Mouse (Mus musculus) CD8-positive naive resting alpha-beta T cell, adult 2 months (primary cell): ENCODE data around the gene Myadml2.
A peak's percentile ranks its signal among the peaks of the same experiment; 100 is the strongest.

Experiments used
- DNase-seq, 2 experiments: peaks; one replicate each; pipeline ENCODE4 v3.0.0; 2022; ENCODE audit warnings: low read depth in 2 of 2, low spot score in 2 of 2

Myadml2 gene

DNA sequence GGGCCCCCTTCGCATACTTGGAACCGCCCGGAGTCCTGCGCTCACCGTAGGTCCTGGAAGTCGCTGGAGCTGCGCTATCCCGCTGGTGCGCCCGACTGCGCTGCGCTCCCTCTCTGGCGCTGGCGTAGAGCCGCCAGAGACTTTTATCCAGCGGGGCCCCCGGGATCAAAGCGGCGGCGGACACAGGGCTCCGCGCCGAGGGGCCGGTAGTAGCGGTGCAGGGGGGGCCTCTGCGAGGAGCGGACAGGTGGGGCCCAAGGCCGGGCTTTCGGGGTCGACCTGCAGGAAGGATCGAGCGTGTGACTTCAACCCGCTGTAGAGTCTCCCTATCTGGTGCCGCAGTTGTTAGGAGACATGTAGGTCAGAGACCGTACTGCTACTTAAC lies 13.1 kb upstream of the Myadml2 start, which contains the start of gene Notum:
Gene Notum (minus strand): TSS at position 100 of the 385 bp plus-strand sequence.
- no peak for DNase-seq

DNA sequence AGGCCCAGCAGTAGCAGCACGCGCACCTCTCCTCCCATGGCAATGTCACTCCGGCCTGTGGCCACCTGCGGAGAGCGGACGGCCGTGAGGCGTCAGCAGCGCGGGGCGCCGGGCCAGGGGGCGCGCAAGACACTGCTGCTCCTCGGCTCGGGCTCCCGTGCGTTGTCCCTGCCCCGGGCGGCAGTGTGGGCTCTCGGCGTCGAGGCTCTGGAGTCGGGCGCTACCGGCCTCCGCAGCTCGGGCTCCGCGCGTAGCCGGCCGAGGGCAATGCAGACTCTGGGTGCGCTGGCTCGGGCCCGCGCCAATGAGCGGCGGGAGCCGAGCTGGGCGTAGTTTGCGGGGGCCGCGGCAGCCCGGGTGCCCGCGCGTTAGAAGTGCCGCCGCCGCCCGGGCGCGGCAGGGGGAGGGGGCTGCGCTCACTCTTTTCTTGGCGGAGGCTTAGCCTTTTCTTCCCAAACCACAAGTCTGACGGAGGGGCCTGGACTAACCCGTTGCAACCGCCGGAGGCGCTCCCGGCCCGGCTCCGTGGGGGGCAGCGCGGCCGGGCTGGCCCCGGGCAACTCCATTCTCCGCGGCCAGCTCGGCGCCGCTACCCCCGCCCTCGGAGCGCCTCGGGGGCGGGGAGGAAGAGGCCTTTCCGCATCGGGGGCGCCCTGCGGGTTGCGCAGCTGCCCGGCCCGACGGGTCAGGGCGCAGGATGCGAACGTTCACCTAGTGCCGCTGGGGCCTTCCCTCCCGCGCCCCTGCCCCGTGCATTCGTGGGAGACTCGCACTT lies 12.5 kb upstream of the Myadml2 start:
- no peak for DNase-seq

DNA sequence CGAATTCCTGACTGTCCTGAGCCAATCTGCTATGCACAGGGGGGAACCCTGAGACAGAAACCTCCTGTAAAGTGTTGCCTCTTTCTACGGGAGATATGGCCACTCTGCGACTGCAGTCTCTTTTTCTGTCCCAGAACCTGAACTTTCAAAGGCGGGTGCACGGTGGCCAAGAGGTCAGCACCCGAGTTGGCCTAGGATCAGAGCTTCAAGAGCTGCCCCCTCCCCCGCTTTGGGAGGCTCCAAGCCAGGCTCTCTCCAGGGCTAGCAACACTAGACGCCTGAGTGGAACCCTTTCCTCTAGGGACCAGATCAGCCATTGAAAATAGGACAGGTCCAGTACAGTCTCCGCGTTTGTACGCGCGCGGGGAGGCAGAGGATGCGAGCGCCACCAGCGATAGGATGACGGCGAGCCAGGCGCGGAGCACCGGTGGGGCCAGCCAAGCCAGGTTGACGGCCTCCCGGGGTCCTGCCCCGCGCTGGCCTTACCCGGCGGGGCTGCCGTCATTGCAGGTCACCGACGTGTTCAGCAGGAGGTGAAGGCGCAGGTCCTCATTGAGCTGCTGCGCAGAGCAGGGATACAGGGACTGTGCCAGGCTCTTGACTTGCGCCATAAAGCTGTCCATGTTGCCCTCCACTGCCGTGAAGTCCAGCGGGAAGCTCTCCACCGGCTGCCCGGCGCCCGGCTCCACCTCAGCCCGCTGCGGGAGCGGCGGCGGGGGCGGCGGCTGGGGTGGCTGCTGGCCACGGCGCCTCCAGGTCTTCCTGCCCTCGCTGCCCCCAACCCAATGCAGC lies 11.7 kb upstream of the Myadml2 start:
- DNase-seq, result no peak

DNA sequence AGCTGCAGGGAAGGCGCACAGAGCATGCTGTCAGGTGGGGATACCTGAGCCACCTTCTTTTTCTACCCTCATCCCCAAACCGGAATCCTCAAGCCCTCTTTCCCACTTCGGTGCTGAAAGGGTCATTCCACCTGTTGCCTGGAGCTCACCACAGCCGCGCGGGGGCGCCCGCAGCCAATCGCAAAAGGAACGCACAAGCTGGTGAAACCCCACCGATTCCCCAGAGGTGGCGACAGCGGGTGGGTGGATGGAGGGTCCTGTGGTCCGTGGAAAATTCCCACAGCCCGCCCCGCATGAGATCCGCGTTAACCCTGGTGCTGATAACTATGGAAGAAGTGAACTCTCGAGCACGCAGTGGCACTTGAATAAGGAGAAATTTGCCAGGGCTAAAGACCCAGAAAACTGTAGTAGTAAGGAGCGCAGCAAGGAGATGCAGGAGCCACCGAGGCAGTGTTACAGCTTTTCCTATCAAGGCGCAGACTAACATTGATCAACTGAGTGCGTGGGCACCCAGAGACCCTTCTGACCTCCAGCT lies 11.0 kb upstream of the Myadml2 start:
- peak; percentile 68 to 75 for DNase-seq

DNA sequence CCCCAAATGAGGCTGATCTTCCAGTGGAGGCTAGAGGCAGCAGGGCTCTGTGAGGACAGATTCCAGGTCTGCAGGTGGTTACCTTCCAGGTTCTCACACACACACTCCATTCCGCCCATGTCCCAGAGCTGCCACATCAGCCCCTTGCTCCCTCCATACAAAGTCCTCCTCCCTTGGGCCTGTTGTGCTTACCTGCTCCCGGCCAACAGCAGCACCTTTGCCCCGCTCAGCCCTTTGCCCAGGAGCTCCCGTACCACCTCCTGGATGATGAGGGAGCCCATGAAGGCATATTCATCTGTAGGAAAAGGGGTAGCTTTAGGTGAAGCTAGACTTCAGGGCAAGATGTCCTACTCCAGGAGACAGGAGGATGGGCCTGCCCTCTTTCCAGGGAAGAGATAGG lies 9.3 kb upstream of the Myadml2 start:
- DNase-seq, result no peak

DNA sequence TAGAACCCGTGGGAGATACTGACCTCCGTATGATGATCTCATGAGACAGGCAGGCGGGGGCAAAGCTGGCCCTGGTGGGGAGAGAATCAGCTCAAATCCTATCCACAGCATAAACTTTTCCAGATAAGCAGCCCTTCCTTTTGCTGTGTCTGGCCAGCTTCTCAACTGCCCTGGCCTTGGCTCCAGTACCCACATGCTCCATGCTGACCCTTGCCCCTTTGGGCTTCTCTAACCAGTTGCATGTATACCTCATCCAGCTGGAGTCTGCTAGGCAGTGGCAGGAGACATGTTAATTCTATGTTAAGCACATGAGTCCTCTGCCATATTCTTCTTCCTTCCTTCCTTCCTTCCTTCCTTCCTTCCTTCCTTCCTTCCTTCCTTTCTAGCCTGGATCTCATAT lies 6.8 kb upstream of the Myadml2 start:
- no peak for DNase-seq

DNA sequence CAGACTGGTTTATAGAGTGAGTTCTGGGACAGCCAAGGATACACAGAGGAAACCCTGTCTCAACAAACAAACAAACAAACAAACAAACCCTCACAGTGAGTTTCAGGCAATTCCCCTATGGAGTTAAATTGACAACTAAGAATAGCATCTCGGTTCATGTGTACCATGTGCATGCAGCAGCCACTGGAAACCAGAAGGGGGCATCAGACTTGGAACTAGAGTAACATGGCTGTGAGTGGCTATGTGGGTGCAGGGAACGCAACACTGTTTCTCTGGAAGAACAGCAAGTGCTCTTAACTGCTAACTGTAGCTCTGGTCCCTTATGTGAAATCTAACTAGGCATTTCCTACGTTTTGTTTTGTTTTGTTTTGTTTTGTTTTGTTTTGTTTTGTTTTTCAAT lies 3.9 kb upstream of the Myadml2 start:
- no peak for DNase-seq

DNA sequence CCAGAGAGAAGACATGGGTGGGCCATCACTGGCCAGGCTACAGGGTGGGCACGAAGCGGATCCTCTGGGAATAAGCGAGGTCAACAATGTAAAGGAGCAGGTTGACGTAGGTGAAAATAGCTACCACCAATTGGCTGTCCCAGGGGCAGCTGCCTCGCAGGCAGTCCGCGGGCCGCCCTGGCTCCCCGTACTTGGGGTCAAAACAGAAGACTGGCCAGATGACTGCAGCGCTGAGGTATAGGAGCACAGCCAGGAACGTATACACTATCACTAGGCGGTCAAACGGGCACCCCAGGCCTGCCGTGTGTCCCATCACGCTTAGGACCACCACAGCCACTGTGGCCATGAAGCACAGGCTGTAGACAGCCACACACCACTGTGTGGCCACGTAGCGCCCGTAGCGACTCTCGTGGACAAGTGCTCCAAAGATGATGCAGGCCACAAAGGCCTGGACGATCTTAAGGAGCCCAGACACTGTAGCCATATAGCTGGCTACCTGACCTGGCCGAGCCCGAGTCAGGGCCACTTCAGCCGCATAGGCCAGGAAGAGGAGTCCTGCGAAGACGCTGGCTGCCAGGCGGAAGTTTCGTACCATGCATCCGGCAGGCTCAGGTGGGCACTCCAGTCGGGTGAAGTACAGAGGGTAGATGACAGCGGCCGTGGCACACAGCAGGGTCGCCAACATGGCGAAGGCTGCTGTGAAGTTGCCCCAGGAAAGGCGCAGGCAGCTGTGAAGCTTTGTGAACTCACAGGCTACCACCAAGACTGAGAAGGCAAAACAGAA lies 719 bp downstream of the Myadml2 start:
- no peak for DNase-seq

DNA sequence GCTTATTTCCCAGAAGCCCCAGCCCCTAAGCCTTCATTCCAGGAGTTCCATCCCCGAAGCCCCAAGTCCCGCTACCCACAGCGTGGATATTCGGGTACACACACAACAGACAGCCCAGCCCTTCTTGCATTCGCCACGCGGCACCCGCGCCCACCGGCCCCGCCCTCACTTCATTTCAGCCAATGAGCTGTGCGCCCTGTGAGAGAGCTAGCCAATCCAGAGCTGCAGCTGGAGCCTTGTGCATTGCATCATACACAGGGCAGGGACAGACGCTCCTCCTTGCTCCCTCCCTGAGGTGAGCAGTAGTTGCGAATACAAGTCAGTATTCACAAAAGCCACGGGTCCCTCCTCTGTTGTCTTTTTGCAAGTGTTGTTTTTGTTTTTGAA lies 4.4 kb downstream of the Myadml2 start, which contains the start of gene Pycr1:
Gene Pycr1 (minus strand): TSS at position 169 of the 387 bp plus-strand sequence.
- peak; percentile 82 to 87 for DNase-seq

DNA sequence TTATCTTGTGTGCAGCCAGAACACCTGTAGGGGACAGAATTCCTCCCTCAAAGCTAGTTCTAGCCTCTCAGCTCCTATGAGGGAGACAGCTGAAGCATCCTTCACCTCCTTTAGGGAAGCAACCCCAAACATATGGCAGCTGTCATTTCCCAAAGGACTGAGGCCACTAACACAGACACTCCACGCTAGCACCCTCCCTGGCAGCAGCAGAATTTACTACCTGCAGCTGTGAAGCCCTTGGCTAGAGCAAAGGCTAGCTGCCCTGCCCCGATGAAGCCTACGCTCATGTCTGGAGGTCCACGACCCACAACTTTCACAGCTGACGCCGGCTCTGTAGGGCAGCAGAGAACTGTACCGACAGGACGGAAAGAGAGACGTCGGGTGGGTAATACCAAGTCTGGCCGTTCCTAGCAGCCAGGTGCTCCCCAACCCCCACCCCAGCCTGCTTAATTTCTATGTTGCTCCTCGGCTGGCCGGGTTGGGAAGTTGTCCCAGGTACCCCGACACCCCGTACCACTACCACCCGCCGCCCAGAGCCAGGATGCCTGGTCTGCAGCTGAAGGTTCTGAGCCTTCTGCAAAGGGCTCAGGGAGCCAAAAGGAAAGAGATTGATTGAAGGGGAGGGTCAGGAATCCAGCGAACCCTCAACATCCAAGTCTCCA lies 4.9 kb downstream of the Myadml2 start:
- no peak for DNase-seq

DNA sequence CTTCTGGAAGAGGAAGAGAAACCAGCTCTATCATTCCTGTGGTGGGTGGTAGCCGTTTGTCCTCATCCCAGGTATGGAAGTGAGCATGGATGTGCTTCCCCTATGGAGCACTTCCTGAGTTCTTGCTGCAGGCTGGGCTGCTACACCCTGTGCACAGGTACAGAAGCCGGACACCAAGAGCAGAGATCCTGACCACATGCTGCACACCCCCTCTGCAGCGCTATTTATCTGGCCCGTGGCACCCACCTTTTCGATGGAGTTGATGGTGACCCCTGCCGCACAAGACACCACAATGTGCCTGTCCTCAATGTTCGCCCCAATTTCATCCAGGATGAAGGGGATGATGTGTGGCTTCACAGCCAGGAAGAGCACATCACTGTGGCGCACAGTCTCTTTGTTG lies 6.1 kb downstream of the Myadml2 start:
- no peak for DNase-seq

DNA sequence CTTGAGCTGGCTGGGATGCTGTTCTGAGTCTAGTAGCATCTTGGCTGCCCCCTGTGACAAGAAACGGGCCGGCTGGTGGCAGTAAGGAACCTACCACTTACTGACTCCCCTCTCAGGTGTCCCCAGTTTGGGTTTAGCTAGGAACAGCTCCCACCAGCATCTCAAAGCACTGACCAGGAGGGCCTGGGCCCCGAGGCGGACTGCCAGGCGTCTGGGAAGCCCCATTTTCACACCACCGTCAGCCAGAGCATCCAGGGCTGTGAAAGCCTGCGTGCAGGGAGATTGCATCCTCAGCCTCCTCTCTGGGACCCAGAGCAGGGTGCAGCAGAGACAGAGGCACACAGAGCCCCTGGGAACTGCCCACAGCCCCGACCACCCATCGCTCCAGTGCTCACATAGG lies 6.7 kb downstream of the Myadml2 start:
- no peak for DNase-seq

DNA sequence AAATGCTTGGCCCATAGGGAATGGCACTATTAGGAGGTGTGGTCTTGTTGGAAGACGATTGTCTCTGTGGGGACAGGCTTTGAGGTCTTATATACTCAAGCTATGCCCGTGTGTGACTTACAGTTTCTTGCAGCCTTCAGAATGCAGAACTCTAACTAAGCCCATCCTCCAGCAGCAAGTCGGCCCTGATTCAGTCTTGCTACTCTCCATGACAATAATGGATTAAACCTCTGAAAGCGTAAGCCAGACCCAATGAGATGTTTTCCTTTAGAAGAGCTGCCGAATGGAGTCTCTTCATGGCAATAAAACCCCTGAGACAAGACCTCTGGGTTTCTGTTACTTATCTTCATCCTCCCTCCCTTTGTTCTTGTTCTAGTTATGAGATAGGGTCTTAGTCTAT lies 13.1 kb downstream of the Myadml2 start:
- no peak for DNase-seq

DNA sequence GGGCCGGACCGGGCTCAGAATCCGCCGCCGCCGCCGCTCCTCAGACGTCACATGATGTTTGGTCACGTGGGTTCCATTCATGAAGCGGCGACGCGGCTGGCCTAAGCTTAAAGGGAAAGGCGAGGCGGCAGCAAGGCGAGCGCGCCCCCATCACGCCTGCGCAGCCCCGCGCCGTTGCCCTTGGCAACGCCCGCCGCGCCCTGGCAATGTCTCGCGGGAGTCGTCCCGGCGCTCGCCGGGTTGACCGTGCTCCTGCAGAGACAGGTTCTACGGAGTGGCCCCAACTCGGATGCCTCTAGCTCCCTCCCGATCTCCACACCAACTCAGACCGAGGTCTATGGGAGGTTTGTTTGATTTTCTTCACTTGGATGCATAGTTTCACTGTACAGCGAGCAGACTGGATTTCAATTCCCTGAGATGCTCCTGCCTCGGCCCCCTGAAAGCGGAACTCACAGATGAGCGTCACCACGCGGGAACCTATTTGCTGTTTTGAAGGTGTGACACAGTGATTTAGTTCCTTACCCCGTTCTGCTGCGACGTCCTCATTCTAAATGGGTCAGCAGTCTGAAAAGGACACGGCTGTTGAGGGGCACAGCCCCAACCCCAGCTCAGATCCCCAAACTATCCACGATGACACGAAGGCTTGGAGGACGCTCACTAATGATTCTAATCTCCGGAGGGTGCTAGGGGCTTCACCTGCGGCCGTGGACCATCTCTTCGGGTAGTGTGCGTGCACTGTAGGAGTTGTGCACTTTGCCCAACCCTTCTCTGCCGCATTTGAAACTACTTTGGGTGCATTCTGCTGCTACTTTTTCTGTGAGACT lies 14.2 kb downstream of the Myadml2 start, which contains the start of gene Mafg:
Gene Mafg (minus strand): TSS at position 81 of the 824 bp plus-strand sequence.
- peak; percentile 76 to 78 for DNase-seq

DNA sequence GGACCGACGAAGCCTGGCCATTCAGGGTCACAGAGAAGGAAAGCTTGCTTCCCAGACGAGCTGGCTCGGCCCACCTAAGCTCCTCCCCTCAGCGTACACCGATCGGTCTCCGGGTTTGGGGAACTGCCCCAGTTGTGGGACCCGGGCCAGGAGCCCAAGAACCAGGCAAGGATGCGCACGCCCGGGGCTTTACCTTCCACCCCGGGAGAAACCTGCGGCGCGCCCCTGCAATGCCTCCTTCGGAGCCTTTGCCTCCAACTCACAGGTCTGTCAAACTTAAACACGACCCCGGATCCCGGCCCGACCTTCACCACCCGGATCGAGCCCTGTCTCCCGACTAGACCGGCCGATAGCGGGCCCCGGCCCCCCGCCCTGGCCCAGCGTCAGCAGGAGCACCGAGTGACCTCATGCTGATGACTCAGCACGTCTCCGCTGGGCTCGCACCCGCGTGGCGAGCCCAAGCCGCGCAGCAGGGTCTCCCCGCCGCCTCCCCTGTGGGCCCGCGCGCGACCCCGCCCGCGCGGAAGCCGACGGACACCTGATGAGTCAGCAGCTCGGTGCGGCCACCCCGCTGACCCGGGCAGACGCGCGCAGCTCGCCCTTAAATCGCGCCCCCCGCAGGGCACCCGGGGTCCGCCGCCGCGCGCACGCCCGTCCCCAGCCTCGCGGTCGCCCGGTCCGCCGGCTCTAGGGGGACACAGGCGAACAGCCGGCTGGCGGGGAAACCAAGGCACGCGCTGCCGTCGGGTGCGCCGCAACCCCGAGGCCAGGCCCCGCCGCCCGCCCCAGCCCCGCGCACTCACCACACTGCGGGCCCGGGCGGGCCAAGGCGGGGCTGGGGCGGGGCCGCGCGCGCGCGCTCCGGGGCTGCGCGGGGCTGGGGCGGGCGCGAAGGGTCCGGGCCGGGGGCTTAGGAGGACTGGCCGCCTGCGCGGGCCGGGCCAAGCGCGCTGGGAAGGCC lies 15.1 kb downstream of the Myadml2 start:
- DNase-seq, result no peak

DNA sequence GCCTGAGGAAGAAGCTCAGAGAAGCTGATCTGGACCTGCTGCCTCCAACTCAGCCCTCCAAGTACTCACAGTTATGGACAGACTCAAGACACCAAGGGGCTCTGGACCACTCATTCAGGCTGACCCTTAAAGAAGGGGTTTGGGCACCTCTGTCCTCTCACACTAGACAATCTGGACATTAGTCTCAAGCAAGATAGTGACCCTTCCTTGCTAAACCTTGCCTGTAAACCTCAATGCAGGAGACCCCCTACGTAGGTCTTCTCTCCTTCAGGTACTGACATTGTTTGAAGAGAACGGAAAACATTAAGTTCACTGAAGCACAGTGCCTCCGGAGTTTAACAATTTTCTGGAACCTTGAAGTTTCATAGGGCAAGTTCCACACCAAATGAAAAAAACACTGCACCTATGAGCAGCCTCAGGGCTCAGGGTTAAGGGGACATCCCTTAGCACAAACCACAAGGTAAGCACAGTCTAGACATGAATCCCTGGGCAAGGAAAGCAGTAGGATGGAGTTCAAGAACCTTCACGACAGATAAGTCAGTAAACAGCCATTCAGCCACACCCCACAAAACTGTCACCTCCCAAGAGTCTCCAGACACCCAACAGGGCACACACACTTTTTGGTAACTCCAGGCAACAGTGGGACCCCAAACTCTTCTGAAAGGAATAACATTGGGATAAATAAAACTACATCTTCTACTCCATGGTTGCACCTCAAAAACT lies 16.1 kb downstream of the Myadml2 start:
- no peak for DNase-seq

DNA sequence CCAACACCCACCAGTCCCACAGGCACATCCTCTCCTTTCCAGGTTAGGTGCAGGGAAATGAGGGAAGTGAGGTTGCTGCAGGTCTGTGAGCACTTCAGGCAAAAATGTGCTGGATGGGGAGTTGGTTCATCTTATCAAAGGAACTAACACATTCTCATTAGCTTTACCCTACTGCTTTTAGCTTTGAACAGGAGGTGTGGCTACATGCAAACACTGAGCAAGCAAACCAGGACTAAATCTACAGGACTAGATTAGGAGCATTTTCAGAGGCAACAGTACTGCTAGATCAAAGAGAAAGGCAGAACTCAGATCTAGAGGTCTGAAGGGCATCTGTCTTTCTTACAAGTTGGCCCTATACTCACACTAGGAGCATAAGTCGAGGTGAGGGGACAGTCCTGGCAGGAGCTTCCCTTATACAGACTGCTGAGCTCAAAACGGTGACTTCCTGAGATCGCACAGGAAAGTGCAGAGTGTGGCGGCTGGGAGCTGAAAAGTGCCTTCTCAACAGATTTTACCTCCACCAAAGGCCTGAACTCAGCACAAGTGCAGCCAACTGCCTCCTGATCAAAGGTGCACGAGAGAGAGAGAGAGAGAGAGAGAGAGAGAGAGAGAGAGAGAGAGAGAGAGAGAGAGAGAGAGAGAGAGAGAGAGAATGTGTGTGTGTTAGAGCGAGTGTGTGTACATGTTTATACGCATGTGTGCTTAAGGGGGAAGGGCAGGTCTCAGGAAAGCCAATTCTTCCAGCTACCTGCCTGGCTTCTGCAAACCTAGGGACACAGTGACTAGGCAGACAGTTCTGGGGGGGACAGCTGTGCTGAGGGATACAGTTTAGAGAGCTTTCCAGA lies 16.9 kb downstream of the Myadml2 start:
- DNase-seq, result no peak
